Mouse (Mus musculus) neural tube, embryonic 10.5 days (tissue): ENCODE results near the gene Ttbk2.

ENCODE experiments used
- DNase-seq: peaks from one replicate; pipeline ENCODE4 v3.0.0-alpha.2; 2017; ENCODE audit warnings: low spot score; ENCODE audit errors: extremely low spot score

Gene Ttbk2

GRCm38 (mm10) chr2:120850424-120851082 lies at the start of gene Ttbk2:
TSS of gene Ttbk2 (minus strand) at chr2:120850604.
- DNase-seq, result peak; percentile 97

GRCm38 (mm10) chr2:120896361-120896760 lies 46.0 kb upstream of the Ttbk2 start:
- DNase-seq, result no peak

- no peak for DNase-seq
Measured at GRCm38 (mm10) chr2:120887601-120888000, 37.2 kb upstream of the Ttbk2 start.

GRCm38 (mm10) chr2:120873192-120873591 lies 22.8 kb upstream of the Ttbk2 start:
- DNase-seq, result no peak

- DNase-seq, result no peak
Measured at GRCm38 (mm10) chr2:120871447-120872336, 21.3 kb upstream of the Ttbk2 start.

- DNase-seq, result no peak
Measured at GRCm38 (mm10) chr2:120867336-120867735, 16.9 kb upstream of the Ttbk2 start.

- no peak for DNase-seq
Measured at GRCm38 (mm10) chr2:120866561-120866960, 16.2 kb upstream of the Ttbk2 start.

- DNase-seq, result no peak
Measured at GRCm38 (mm10) chr2:120863389-120863788, 13.0 kb upstream of the Ttbk2 start.

- DNase-seq, result no peak
Measured at GRCm38 (mm10) chr2:120860699-120861098, 10.3 kb upstream of the Ttbk2 start.

- DNase-seq, result no peak
Measured at GRCm38 (mm10) chr2:120858131-120858530, 7.7 kb upstream of the Ttbk2 start.

- no peak for DNase-seq
Measured at GRCm38 (mm10) chr2:120853151-120853550, 2.7 kb upstream of the Ttbk2 start.

- DNase-seq, result no peak
Measured at GRCm38 (mm10) chr2:120852626-120853025, 2.2 kb upstream of the Ttbk2 start.

- peak; percentile 70 for DNase-seq
Measured at GRCm38 (mm10) chr2:120849449-120850423, 668 bp downstream of the Ttbk2 start, which contains the start of gene Cdan1. TSS of gene Cdan1 (minus strand) at chr2:120850128.

GRCm38 (mm10) chr2:120845280-120845679 lies 5.1 kb downstream of the Ttbk2 start:
- DNase-seq, result no peak

- DNase-seq, result no peak
Measured at GRCm38 (mm10) chr2:120843990-120844389, 6.4 kb downstream of the Ttbk2 start.

- DNase-seq, result no peak
Measured at GRCm38 (mm10) chr2:120841211-120841610, 9.2 kb downstream of the Ttbk2 start.

GRCm38 (mm10) chr2:120835167-120835566 lies 15.2 kb downstream of the Ttbk2 start:
- DNase-seq, result no peak

- no peak for DNase-seq
Measured at GRCm38 (mm10) chr2:120826936-120827638, 23.3 kb downstream of the Ttbk2 start.

GRCm38 (mm10) chr2:120770265-120770935 lies 80.0 kb downstream of the Ttbk2 start:
- DNase-seq, result no peak

- no peak for DNase-seq
Measured at GRCm38 (mm10) chr2:120761922-120762321, 88.5 kb downstream of the Ttbk2 start.
